Mouse (Mus musculus) heart, embryonic 14.5 days (tissue): Measurements from ENCODE around the gene Ptpn13. TPM values are rescaled to one million over a fixed set of nuclear protein-coding genes. Genes with fewer than 3 reads are reported as not detected.

Experiments used
- ATAC-seq: fragments of 200-750 bp; cut with Nextera tagmentation; 2 replicates; pipeline ENCODE4 v1.8.0; 2017; ENCODE audit warnings: low read depth, moderate TSS enrichment; ENCODE audit not compliant: insufficient number of reproducible peaks, insufficient read depth, low FRiP score
- H3K27ac ChIP-seq, 2 experiments: fragments of 200-500 bp in 1 of 2; fragments of 300-500 bp in 1 of 2; sonication (generic) in 1 of 2; replicated peaks in 1 of 2; 2 replicates each; pipeline ENCODE4 v1.5.1; 2012 to 2014; ENCODE audit warnings: low read depth in 2 of 2, low read length in 2 of 2, control low read depth in 1 of 2, mild to moderate bottlenecking in 1 of 2, mixed read lengths in 1 of 2; ENCODE audit not compliant: control insufficient read depth in 1 of 2, insufficient read depth in 1 of 2
- H3K27me3 ChIP-seq: fragments of 300-500 bp; sonication (generic); 2 replicates; pipeline ENCODE4 v1.6.1; 2014; ENCODE audit warnings: mild to moderate bottlenecking, low read length, control low read depth; ENCODE audit not compliant: control insufficient read depth, insufficient read depth
- H3K36me3 ChIP-seq: fragments of 300-500 bp; sonication (generic); 2 replicates; pipeline ENCODE4 v1.6.1; 2014; ENCODE audit warnings: mild to moderate bottlenecking, control low read depth, low read length, mixed read lengths; ENCODE audit not compliant: control insufficient read depth, insufficient read depth
- H3K4me1 ChIP-seq, 2 experiments: fragments of 200-500 bp in 1 of 2; fragments of 300-500 bp in 1 of 2; sonication (generic) in 1 of 2; 2 replicates each; pipeline ENCODE4 v1.6.1; 2012 to 2014; ENCODE audit warnings: low read length in 2 of 2, control low read depth in 1 of 2, mixed read lengths in 1 of 2; ENCODE audit not compliant: control insufficient read depth in 2 of 2, insufficient read depth in 2 of 2
- H3K4me2 ChIP-seq: fragments of 300-500 bp; sonication (generic); 2 replicates; pipeline ENCODE4 v1.6.1; 2014; ENCODE audit warnings: mild to moderate bottlenecking, low read length
- H3K4me3 ChIP-seq, 2 experiments: fragments of 200-500 bp in 1 of 2; fragments of 300-500 bp in 1 of 2; sonication (generic) in 1 of 2; 2 replicates each; pipeline ENCODE4 v1.5.1; 2012 to 2014; ENCODE audit warnings: low read length in 2 of 2, mild to moderate bottlenecking in 2 of 2, control low read depth in 1 of 2, low read depth in 1 of 2, moderate library complexity in 1 of 2; ENCODE audit not compliant: control insufficient read depth in 1 of 2, insufficient read depth in 1 of 2
- H3K9ac ChIP-seq: fragments of 300-500 bp; sonication (generic); 2 replicates; pipeline ENCODE4 v1.6.1; 2014; ENCODE audit warnings: mild to moderate bottlenecking, low read length
- H3K9me3 ChIP-seq: fragments of 300-500 bp; sonication (generic); 2 replicates; pipeline ENCODE4 v1.6.1; 2016; ENCODE audit warnings: low read length, control low read depth; ENCODE audit not compliant: control insufficient read depth
- WGBS: fragments of 180-500 bp; shearing (Covaris S2); extraction: QIAGEN DNeasy Blood & Tissue Kit; methylation state at CpG from one replicate; pipeline ENCODE4 v1.1.7; 2014; 5-methylcytosine and 5-hydroxymethylcytosine counted together
- polyA plus RNA-seq: library from polyadenylated mRNA; unstranded; fragments of >200 nt; fragmentation: Nextera tagmentation; extraction: Ambion mirVana; gene quantifications from 2 replicates; pipeline ENCODE4 v1.2.1, GENCODE M21; 2014

Gene Ptpn13
- polyA plus RNA-seq, 1 experiment from 2014 or later, result 9.3 TPM

GRCm38 (mm10) chr5:103445383-103445782 lies 20.4 kb downstream of the Ptpn13 start:
- Histone ChIP-seq H3K9ac (no peak overlapping the region), H3K4me3 (no peak overlapping the region), H3K27me3 (no peaks in the 10 kb centered on the region), H3K27ac (no peak overlapping the region), H3K9me3 (no peaks in the 10 kb centered on the region), H3K36me3 (no peaks in the 10 kb centered on the region), H3K4me1 (no peaks in the 10 kb centered on the region; a peak in 1 of 4 replicates), H3K4me2 (no peak overlapping the region)
- WGBS, result 86% methylated on average over 7 of the region's 7 CpGs
- no peak for ATAC-seq

GRCm38 (mm10) chr5:103447806-103448416 lies 22.9 kb downstream of the Ptpn13 start:
- H3K9me3 ChIP-seq, result no peaks in the 10 kb centered on the region
- H3K27ac ChIP-seq, result no peak overlapping the region
- H3K4me2 ChIP-seq, result no peak overlapping the region
- 89% methylated on average over 17 of the region's 17 CpGs for WGBS
- H3K9ac ChIP-seq, result no peak overlapping the region
- no peak overlapping the region for H3K4me3 ChIP-seq
- no peaks in the 10 kb centered on the region for H3K36me3 ChIP-seq
- no peaks in the 10 kb centered on the region for H3K4me1 ChIP-seq
- no peaks in the 10 kb centered on the region for H3K27me3 ChIP-seq
- ATAC-seq, result no peak

DNA sequence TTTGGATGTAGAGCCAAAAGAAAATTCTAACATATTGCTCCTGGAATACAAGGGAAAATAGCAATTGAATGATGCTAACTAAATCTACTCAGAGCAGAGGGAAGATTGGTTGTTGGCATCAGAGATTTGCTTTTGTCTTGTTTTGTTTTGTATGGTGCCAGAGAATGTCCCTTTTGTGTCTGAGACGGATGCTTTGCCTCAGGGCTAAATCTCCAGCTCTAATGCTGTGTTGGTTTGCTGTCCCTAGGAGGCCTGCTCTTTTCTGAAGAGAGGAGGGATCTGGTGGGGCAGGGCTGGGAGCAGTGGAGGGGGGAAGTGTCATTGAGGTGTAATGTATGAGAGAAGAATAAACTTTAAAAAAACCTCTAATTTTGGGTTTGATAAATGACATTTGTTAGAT lies 23.5 kb downstream of the Ptpn13 start:
- ATAC-seq, result no peak
- no peak overlapping the region for H3K4me2 ChIP-seq
- H3K9me3 ChIP-seq, result no peaks in the 10 kb centered on the region
- WGBS, result 56% methylated on average over 1 of the region's 1 CpGs
- no peak overlapping the region for H3K4me3 ChIP-seq
- H3K36me3 ChIP-seq, result no peaks in the 10 kb centered on the region
- H3K27ac ChIP-seq, result no peak overlapping the region
- no peaks in the 10 kb centered on the region for H3K4me1 ChIP-seq
- H3K9ac ChIP-seq, result no peak overlapping the region
- H3K27me3 ChIP-seq, result no peaks in the 10 kb centered on the region

DNA sequence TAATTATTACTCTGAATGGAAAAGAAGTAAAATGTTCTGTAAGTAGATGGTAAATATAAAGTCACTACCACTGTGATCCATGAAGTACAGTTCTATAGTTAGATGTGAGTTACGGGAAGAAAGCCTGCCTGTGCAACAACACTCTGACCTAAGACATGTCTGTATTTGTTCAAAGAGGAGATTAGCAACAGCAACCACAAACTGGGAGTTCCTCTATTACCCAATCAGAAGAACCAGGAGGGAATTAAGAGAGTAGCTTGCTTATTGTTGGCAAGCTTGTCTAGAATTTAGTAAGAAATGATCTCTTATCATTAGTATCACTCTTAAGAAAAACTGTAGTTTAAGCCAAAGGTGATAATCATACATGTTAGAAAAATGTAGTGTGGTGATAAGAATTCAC lies 25.7 kb downstream of the Ptpn13 start:
- H3K4me3 ChIP-seq, result no peak overlapping the region
- 86% methylated on average over 1 of the region's 1 CpGs for WGBS
- no peaks in the 10 kb centered on the region for H3K36me3 ChIP-seq
- H3K4me2 ChIP-seq, result no peak overlapping the region
- ATAC-seq, result no peak
- H3K9me3 ChIP-seq, result 0 out of 2 replicates have a peak, but pooled peaks cover 2% of the 10 kb centered on the region
- H3K4me1 ChIP-seq, result no peaks in the 10 kb centered on the region
- H3K27me3 ChIP-seq, result no peaks in the 10 kb centered on the region
- H3K27ac ChIP-seq, result no peak overlapping the region
- no peak overlapping the region for H3K9ac ChIP-seq

- no peak for ATAC-seq
- no peaks in the 10 kb centered on the region for H3K27me3 ChIP-seq
- 58% methylated on average over 14 of the region's 14 CpGs for WGBS
- no peak overlapping the region for H3K9ac ChIP-seq
- no peak overlapping the region for H3K4me3 ChIP-seq
- peaks cover 0 to 2% of the 10 kb centered on the region in 2 experiments; a peak in 1 of 4 replicates for H3K4me1 ChIP-seq
- 0 out of 2 replicates have a peak overlapping the region, but pooled peaks have one; percentile 6 for H3K4me2 ChIP-seq
- H3K36me3 ChIP-seq, result no peaks in the 10 kb centered on the region
- 0 out of 2 replicates have a peak, but pooled peaks cover 3% of the 10 kb centered on the region for H3K9me3 ChIP-seq
- no peak overlapping the region for H3K27ac ChIP-seq
Observed at GRCm38 (mm10) chr5:103453361-103454140, 28.6 kb downstream of the Ptpn13 start.

DNA sequence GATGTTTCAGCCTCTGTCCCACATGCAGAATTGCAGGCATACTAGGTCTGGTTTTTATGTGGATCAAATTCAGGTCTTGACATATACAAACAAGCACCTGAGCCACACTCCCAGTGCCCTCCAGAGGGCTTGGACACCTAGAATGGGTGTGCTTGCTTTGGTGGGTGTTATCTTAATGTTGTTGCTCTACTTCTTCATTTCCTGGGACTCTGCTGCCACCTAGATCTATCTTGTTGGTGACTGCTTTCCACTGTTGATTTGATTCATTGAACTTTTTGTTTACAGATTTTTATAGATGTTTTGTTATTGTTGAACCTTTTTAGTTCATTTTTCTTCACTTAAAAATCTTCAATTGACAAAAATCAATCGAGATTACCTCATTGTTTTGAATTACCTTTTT lies 31.8 kb downstream of the Ptpn13 start:
- H3K4me2 ChIP-seq, result no peak overlapping the region
- WGBS, result 83% methylated on average over 1 of the region's 1 CpGs
- H3K4me1 ChIP-seq, result peaks cover 0 to 3% of the 10 kb centered on the region in 2 experiments; a peak in 1 of 4 replicates
- H3K4me3 ChIP-seq, result no peak overlapping the region
- no peaks in the 10 kb centered on the region for H3K36me3 ChIP-seq
- ATAC-seq, result no peak
- H3K27me3 ChIP-seq, result no peaks in the 10 kb centered on the region
- no peak overlapping the region for H3K27ac ChIP-seq
- no peak overlapping the region for H3K9ac ChIP-seq
- 0 out of 2 replicates have a peak, but pooled peaks cover 3% of the 10 kb centered on the region for H3K9me3 ChIP-seq

- H3K27ac ChIP-seq, result no peak overlapping the region
- peaks cover 0 to 4% of the 10 kb centered on the region in 2 experiments; a peak in 1 of 4 replicates for H3K4me1 ChIP-seq
- no peak overlapping the region for H3K4me3 ChIP-seq
- 34% methylated on average over 8 of the region's 8 CpGs for WGBS
- no peak for ATAC-seq
- H3K27me3 ChIP-seq, result no peaks in the 10 kb centered on the region
- no peak overlapping the region for H3K4me2 ChIP-seq
- 0 out of 2 replicates have a peak, but pooled peaks cover 3% of the 10 kb centered on the region for H3K9me3 ChIP-seq
- H3K36me3 ChIP-seq, result no peaks in the 10 kb centered on the region
- H3K9ac ChIP-seq, result no peak overlapping the region
Observed at GRCm38 (mm10) chr5:103458411-103458810, 33.4 kb downstream of the Ptpn13 start.
